Mouse (Mus musculus) central nervous system, embryonic 18 days (tissue): ENCODE data around the gene Gm17631. TPM values are rescaled to one million over a fixed set of nuclear protein-coding genes. Genes with fewer than 3 reads are reported as not detected.

ENCODE experiments used
- polyA plus RNA-seq: library from polyadenylated mRNA; depleted of rRNA; stranded (reverse); fragments of >200 nt; gene quantifications from 2 replicates; pipeline ENCODE4 v1.2.3, GENCODE M21; 2012; rRNA removed

The Gm17631 gene
- not detected in 2 replicates for polyA plus RNA-seq

DNA sequence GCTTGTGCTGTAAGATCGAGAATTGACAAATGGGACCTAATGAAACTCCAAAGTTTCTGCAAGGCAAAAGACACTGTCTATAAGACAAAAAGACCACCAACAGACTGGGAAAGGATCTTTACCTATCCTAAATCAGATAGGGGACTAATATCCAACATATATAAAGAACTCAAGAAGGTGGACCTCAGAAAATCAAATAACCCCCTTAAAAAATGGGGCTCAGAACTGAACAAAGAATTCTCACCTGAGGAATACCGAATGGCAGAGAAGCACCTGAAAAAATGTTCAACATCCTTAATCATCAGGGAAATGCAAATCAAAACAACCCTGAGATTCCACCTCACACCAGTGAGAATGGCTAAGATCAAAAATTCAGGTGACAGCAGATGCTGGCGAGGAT lies at the start of gene Gm17631:
Gene Gm17631, plus strand, starts transcription at position 301 of the 400 bp plus-strand sequence.

GRCm38 (mm10) chr6:129876549-129876948 lies 14.1 kb downstream of the Gm17631 start, which contains the start of gene Klra17:
TSS of gene Klra17 (minus strand) at chr6:129876672.

Other genes with a start within 250 kb of the Gm17631 start
- gene Klrk1, start 238.8 kb upstream of the Gm17631 start, polyA plus RNA-seq = not detected in 2 replicates
- not detected in 2 replicates for gene Klrc3, start 219.3 kb upstream of the Gm17631 start, polyA plus RNA-seq
- not detected in 2 replicates for gene Klrc2, start 202.0 kb upstream of the Gm17631 start, polyA plus RNA-seq
- not detected in 2 replicates for gene Klrc1, start 183.7 kb upstream of the Gm17631 start, polyA plus RNA-seq
- not detected in 2 replicates for gene Klri1, start 145.5 kb upstream of the Gm17631 start, polyA plus RNA-seq
- 0.03 TPM in 1 of 2 replicates, not detected in the other for gene Klri2, start 122.2 kb upstream of the Gm17631 start, polyA plus RNA-seq
- gene Gm156, start 78.4 kb upstream of the Gm17631 start, polyA plus RNA-seq = not detected in 2 replicates
- 0.04 TPM in 1 of 2 replicates, not detected in the other for gene Klra17, start 14.0 kb downstream of the Gm17631 start, polyA plus RNA-seq
- not detected in 2 replicates for gene Klra5, start 55.0 kb downstream of the Gm17631 start, polyA plus RNA-seq
- not detected in 2 replicates for gene Klra6, start 164.3 kb downstream of the Gm17631 start, polyA plus RNA-seq
- gene Klra4, start 204.6 kb downstream of the Gm17631 start, polyA plus RNA-seq = 1.5 TPM in 1 of 2 replicates, not detected in the other